Mouse (Mus musculus) intestine, embryonic 16.5 days (tissue): ENCODE data around the gene Ifrd2. TPM values are rescaled to one million over a fixed set of nuclear protein-coding genes. Genes with fewer than 3 reads are reported as not detected.

Experiments used
- ATAC-seq: fragments of 200-750 bp; cut with Nextera tagmentation; 2 replicates; pipeline ENCODE4 v1.8.0; 2017; ENCODE audit warnings: moderate TSS enrichment, moderate library complexity
- H3K27ac ChIP-seq: fragments of 300-500 bp; sonication (generic); 2 replicates; pipeline ENCODE4 v1.5.1; 2014; ENCODE audit warnings: mild to moderate bottlenecking, low read length
- H3K27me3 ChIP-seq: fragments of 300-500 bp; sonication (generic); replicated peaks from 2 replicates; pipeline ENCODE4 v1.6.1; 2014; ENCODE audit warnings: low read length, control low read depth, mixed read lengths; ENCODE audit not compliant: control insufficient read depth, insufficient read depth
- H3K36me3 ChIP-seq: fragments of 300-500 bp; sonication (generic); 2 replicates; pipeline ENCODE4 v1.6.1; 2014; ENCODE audit warnings: low read length, control low read depth; ENCODE audit not compliant: control insufficient read depth, insufficient read depth
- H3K4me1 ChIP-seq: fragments of 300-500 bp; sonication (generic); 2 replicates; pipeline ENCODE4 v1.6.1; 2014; ENCODE audit warnings: low read length, control low read depth, mixed read lengths; ENCODE audit not compliant: control insufficient read depth, insufficient read depth
- H3K4me2 ChIP-seq: fragments of 300-500 bp; sonication (generic); 2 replicates; pipeline ENCODE4 v1.6.1; 2014; ENCODE audit warnings: low read depth, low read length, control low read depth
- H3K4me3 ChIP-seq: fragments of 300-500 bp; sonication (generic); 2 replicates; pipeline ENCODE4 v1.5.1; 2014; ENCODE audit warnings: mild to moderate bottlenecking, low read length
- H3K9ac ChIP-seq: fragments of 300-500 bp; sonication (generic); 2 replicates; pipeline ENCODE4 v1.6.1; 2014; ENCODE audit warnings: low read depth, low read length
- H3K9me3 ChIP-seq: fragments of 300-500 bp; sonication (generic); 2 replicates; pipeline ENCODE4 v1.6.1; 2016; ENCODE audit warnings: low read length, control low read depth; ENCODE audit not compliant: control insufficient read depth
- WGBS: fragments of 180-500 bp; shearing (Covaris S2); extraction: QIAGEN DNeasy Blood & Tissue Kit; methylation state at CpG from one replicate; pipeline ENCODE4 v1.1.7; 2014; 5-methylcytosine and 5-hydroxymethylcytosine counted together
- polyA plus RNA-seq: library from polyadenylated mRNA; unstranded; fragments of >200 nt; fragmentation: Nextera tagmentation; extraction: Ambion mirVana; gene quantifications from 2 replicates; pipeline ENCODE4 v1.2.1, GENCODE M21; 2015

Ifrd2 gene
- polyA plus RNA-seq, 1 experiment from 2014 or later, result 89.6 TPM

DNA sequence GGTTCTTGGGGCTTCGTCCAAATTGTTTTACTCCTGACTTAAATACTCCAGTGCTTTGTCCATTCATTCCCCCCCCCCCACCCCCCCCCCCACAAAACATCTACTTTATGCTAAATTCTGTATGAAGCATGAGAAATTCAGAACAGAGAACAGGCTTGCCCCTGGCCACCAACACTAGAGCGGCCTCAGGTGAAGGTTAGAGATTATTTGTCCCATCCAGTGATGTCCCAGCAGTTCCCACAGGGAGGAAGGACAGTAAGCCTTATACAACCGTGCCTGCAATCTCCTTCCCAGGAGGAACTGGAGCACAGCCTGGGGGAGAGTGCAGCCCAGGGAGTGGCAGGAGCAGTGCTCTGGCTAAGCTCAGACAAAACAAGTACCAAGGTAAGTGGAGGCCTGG is 8.9 kb upstream of the Ifrd2 start, which contains the start of gene Naa80:
Gene Naa80, plus strand, starts transcription at position 301 of the 400 bp plus-strand sequence.
- peak within 1 kb of the TSS; percentile 42; the same call in 1 of the 2 replicates for H3K27ac ChIP-seq

DNA sequence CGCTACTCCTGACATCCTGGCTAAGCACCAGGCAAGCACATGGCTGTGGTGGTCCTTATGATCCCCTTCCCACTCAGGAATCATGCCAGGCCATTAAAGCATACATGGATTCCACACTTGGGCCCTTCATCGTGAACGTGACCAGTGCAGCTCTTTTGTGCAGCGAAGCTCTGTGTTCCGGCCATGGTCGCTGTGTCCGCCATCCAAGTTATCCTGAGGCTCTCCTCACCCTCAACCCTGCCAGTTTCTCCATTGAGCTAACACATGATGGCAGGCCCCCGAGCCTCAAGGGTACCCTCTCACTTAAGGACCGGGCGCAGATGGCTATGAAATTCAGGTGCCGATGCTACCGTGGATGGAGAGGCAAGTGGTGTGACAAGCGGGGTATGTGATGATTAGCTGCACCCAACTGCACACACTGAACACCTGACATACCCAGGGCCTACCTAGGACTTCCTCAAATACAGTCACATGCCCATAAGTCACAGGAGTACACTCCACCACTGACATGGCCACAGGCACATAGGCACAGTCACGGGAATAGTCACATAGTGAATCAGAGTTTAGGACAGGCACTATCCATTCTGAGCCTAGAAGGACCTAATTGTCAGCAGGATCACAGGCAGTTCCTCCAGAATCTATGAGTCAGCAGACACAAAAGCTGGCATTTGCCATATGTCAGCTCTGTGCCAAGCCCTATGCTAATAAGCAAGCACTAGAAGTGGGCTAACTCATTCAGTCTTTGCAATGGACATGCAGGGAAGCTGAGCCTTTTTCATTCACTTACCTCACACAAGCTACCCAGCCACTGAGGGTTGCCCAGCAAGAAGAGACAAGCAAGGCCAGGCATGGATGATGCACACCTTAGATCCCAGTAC is 8.2 kb upstream of the Ifrd2 start:
- Histone ChIP-seq H3K9me3 (no peaks in the 10 kb centered on the region), H3K4me2 (no peak overlapping the region), H3K4me3 (no peak overlapping the region), H3K9ac (no peak overlapping the region), H3K27me3 (no peaks in the 10 kb centered on the region), H3K27ac (peak overlapping the region; percentile 42; the same call in 1 of the 2 replicates), H3K36me3 (no peaks in the 10 kb centered on the region; the same call in 1 of the 2 replicates), H3K4me1 (peaks cover 34% of the 10 kb centered on the region)
- ATAC-seq, result no peak
- 94% methylated on average over 14 of the region's 14 CpGs for WGBS

More for the DNA sequence above, 8.9 kb upstream of the Ifrd2 start, which contains the start of gene Naa80:
- no peak within 1 kb of the TSS for H3K4me3 ChIP-seq
- H3K4me2 ChIP-seq, result no peak within 1 kb of the TSS
- 73% methylated on average over 3 of the region's 3 CpGs for WGBS
- no peaks in the 10 kb centered on the region for H3K9me3 ChIP-seq
- H3K4me1 ChIP-seq, result peaks cover 34% of the 10 kb centered on the region
- no peak within 1 kb of the TSS for H3K9ac ChIP-seq
- no peak for ATAC-seq
- no peaks in the 10 kb centered on the region for H3K27me3 ChIP-seq
- H3K36me3 ChIP-seq, result no peaks in the 10 kb centered on the region; the same call in 1 of the 2 replicates

DNA sequence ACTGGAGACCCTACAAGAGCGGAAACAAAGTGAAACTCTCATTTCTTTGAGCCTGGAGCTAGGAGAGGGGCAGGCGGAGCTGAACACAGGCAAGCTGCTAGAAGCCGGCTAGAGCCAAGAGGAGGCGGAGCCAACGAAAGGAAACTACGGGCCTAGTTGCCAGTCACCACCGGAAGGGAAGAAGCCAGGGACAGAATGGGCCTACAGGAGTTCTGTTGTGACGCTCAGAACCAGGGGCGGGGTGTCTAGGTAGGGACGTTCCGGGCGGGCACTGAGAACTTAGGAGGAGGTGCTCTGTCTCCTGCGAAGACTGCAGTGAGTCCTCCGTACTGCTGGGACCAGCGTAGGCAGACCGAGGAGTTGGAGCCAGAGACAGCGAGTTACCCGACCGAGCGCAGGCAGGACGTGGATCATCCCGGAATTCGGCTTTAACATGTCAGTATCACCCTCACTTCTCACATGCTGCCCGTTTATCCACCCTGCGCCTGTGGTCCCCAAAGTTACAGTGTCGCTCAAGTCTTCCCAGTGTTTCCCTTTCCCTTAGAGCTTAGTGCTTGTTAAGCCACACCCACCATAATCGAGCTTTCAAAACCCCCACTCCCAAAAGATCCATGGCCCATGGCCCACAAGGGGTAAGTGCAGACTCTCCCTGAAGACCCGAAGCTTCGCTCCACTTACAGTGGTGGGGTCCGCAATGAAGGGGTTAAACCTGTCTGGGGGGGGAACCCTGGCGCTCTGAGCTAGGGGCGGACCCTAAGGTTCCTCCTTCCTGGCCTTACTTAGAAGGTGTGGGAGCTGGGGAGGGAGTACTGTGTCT is 6.7 kb upstream of the Ifrd2 start, which contains the start of gene Hyal3:
Gene Hyal3, plus strand, starts transcription at position 318 of the 817 bp plus-strand sequence.
- Histone ChIP-seq H3K36me3 (no peaks in the 10 kb centered on the region; the same call in 1 of the 2 replicates), H3K4me1 (peaks cover 33% of the 10 kb centered on the region), H3K4me2 (peak within 1 kb of the TSS; percentile 86), H3K27me3 (no peaks in the 10 kb centered on the region), H3K9ac (peak within 1 kb of the TSS; percentile 86), H3K9me3 (no peaks in the 10 kb centered on the region), H3K27ac (peak within 1 kb of the TSS; percentile 95), H3K4me3 (peak within 1 kb of the TSS; percentile 67)
- ATAC-seq, result peak; percentile 71
- WGBS, result under 1% methylated on average over 32 of the region's 32 CpGs

DNA sequence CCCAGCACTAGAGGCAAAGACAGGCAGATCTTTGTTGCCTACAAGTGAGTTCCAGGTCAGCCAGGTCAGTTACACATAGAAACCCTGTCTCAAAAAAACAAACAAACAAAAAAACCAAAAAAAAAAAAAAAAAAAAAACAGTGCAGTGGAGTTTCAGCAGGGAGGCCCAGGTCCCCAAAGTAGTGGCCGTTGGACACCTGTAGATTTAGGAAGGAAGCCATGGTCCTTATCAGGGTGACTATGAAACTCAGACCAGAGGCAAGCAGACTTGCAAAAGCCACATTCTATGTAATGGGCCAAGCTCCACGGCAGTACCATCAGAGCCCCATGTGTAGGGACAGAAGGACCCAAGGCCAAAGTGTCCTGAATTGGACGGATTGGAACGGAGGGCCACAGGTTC is 5.9 kb upstream of the Ifrd2 start:
- no peak for ATAC-seq
- peak overlapping the region; percentile 86 for H3K4me2 ChIP-seq
- peaks cover 26% of the 10 kb centered on the region for H3K4me1 ChIP-seq
- peak overlapping the region; percentile 67 for H3K4me3 ChIP-seq
- H3K27me3 ChIP-seq, result no peaks in the 10 kb centered on the region
- no peaks in the 10 kb centered on the region; the same call in 1 of the 2 replicates for H3K36me3 ChIP-seq
- H3K9ac ChIP-seq, result peak overlapping the region; percentile 86
- peak overlapping the region; percentile 95; the same call in 1 of the 2 replicates for H3K27ac ChIP-seq
- 61% methylated on average over 4 of the region's 4 CpGs for WGBS
- no peaks in the 10 kb centered on the region for H3K9me3 ChIP-seq

DNA sequence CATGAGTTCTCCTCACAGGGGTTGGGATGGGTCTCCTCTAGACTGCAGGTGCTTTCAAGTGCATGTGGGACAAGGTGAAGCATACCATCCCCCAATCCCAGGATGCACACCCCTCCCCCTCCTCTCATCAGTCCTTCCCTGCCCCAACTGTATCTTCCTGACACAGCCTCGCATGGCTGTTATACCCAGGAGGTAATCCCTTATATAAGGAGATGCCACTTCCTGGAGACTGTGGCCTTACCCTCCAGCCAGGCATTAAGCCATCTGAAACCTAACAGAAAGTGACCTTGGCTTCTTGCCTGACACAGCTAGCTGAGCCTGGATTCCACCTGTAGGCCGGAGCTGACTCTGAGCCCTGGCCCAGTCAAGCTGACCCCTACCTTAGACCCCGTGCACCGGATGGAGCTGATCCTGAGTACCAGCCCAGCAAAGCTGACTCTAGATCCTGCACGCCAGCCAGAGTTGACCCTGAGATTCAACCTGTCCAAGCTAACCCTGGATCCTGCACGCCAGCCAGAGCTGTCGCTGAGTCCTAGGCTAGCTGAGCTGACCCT is 4.9 kb upstream of the Ifrd2 start:
- Histone ChIP-seq H3K4me1 (peaks cover 21% of the 10 kb centered on the region), H3K9me3 (no peaks in the 10 kb centered on the region), H3K36me3 (no peaks in the 10 kb centered on the region; the same call in 1 of the 2 replicates), H3K27me3 (no peaks in the 10 kb centered on the region), H3K4me3 (no peak overlapping the region), H3K4me2 (no peak overlapping the region), H3K9ac (0 out of 2 replicates have a peak overlapping the region, but pooled peaks have one; percentile 86), H3K27ac (no peak overlapping the region)
- ATAC-seq, result no peak
- WGBS, result 91% methylated on average over 7 of the region's 7 CpGs

DNA sequence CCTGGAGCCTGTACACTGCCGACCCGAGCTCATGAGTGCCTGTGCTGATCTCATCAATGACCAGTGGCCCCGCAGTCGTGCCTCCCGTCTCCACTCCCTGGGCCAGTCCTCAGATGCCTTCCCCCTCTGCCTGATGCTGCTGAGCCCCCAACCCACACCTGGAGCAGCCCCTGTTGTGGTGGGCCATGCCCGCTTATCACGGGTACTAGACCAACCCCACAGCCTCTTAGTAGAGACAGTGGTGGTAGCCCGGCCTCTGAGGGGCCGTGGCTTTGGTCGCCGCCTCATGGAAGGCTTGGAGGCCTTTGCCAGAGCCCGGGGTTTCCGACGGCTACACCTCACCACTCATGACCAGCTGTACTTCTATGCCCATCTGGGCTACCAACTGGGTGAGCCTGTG is 4.3 kb upstream of the Ifrd2 start:
- Histone ChIP-seq H3K4me2 (no peak overlapping the region), H3K4me1 (peaks cover 24% of the 10 kb centered on the region), H3K9ac (no peak overlapping the region), H3K27ac (no peak overlapping the region), H3K4me3 (no peak overlapping the region), H3K36me3 (no peaks in the 10 kb centered on the region; the same call in 1 of the 2 replicates), H3K27me3 (no peaks in the 10 kb centered on the region), H3K9me3 (no peaks in the 10 kb centered on the region)
- WGBS, result 91% methylated on average over 14 of the region's 14 CpGs
- ATAC-seq, result no peak

DNA sequence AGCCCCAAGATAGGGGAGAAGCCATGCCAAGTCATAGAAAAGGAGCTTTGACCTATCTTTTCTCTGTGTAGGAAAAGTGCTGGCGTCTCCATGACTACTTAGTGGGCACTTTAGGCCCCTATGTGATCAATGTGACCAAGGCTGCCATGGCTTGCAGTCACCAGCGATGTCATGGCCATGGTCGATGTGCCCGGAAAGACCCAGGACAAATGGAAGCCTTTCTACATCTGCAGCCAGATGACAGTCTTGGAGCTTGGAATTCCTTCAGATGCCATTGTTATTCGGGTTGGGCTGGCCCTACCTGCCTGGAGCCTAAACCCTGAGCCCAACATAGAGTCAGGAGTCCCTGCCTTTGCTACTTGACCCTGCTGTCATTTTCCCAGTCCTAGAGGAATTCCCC is 938 bp upstream of the Ifrd2 start:
- Histone ChIP-seq H3K4me2 (no peak overlapping the region), H3K4me1 (peaks cover 37% of the 10 kb centered on the region), H3K9ac (no peak overlapping the region)

DNA sequence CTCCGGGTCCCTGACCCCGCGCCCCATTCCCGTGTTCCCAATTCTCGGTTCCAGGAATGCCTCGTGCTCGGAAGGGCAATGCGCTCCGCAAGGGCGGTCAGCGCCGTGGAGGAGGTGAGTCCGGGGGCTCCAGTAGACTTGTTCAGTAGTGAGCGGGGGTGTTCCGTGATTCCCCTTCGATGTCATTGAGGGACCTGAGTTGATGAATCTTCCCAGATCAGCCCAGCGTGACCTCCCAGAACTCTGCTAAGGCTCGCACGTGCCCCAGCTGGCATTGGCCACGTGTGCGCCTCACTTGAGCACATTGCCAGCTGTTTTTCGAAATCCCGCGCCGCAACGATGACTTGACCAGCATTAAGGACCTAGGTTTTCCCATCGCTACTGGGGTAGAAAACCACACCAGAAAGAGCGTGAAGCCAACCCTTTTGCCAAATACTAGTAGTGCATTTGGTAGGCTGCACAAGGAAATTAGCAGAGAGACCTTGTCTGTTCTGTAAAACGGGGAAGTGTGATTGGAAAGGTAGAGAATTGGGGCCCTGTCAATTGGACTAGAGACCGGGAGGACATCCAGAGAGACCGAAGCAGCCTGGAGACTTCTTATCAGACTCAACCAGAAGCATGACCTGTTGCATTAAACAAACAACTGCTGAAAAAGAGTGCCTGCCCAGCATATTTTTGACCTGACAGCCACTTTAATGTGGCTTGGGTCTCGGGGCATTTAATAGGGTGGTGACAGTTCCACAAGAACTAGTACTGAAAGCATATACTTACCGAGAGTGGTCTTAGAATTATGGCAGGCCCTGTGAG is 594 bp downstream of the Ifrd2 start:
- Histone ChIP-seq H3K36me3 (peaks cover 15% of the 10 kb centered on the region), H3K9me3 (no peaks in the 10 kb centered on the region), H3K9ac (peak overlapping the region; percentile 83), H3K4me1 (peaks cover 31% of the 10 kb centered on the region), H3K27me3 (no peaks in the 10 kb centered on the region), H3K4me2 (peak overlapping the region; percentile 74), H3K27ac (peak overlapping the region; percentile 82), H3K4me3 (peak overlapping the region; percentile 82)
- ATAC-seq, result no peak
- 2% methylated on average over 33 of the region's 33 CpGs for WGBS

More for the DNA sequence above, 938 bp upstream of the Ifrd2 start:
- Histone ChIP-seq H3K9me3 (no peaks in the 10 kb centered on the region), H3K4me3 (no peak overlapping the region), H3K36me3 (peaks cover 7% of the 10 kb centered on the region; the same call in 1 of the 2 replicates), H3K27ac (peak overlapping the region; percentile 79), H3K27me3 (no peaks in the 10 kb centered on the region)
- ATAC-seq, result no peak
- 89% methylated on average over 5 of the region's 5 CpGs for WGBS
